In genomic region chr6:39203236-39203635, GRCm38 (mm10) we compare ENCODE assay signal across 14 mouse cellular contexts. TPM values are rescaled to one million over a fixed set of nuclear protein-coding genes. Genes with fewer than 3 reads are reported as not detected.
DNase-seq lines count a peak whose midpoint lies in the region; ATAC-seq lines count a peak whose summit lies in the region.
"Had no signal": no experiment of that assay in that cellular context is flagged by ENCODE, and none has a peak within 500 bp of the region (broad histone marks: within the 10 kb centered on the region; RNA-seq: fewer than 3 reads in every experiment).

No protein-coding gene starts in this region.

- H3K4me3 ChIP-seq in heart, embryonic 10.5 days, result no peak overlapping the region
- H3K4me3 ChIP-seq in liver, embryonic 13.5 days (replicated peaks), result peak overlapping the region; percentile 100
- no peak overlapping the region for H3K4me3 ChIP-seq in stomach, embryonic 15.5 days (replicated peaks)
- H3K4me3 ChIP-seq: embryonic facial prominence, embryonic 13.5 days; limb, embryonic 15.5 days had no signal

- no peaks in the 10 kb centered on the region for H3K36me3 ChIP-seq in heart, embryonic 10.5 days
- H3K36me3 ChIP-seq in liver, embryonic 13.5 days, result no peaks in the 10 kb centered on the region
- no peaks in the 10 kb centered on the region for H3K36me3 ChIP-seq in stomach, embryonic 15.5 days
- H3K36me3 ChIP-seq: embryonic facial prominence, embryonic 13.5 days; G1E; limb, embryonic 15.5 days had no signal

- peak; percentile 93 for ATAC-seq in liver, embryonic 13.5 days (ENCODE audit: low read depth)
- ATAC-seq in stomach, embryonic 15.5 days (ENCODE audit: insufficient read depth, low FRiP score, low read depth), result peak; percentile 69

- 60% methylated on average over 4 of the region's 4 CpGs for WGBS in heart, embryonic 10.5 days
- 35% methylated on average over 4 of the region's 4 CpGs for WGBS in liver, embryonic 13.5 days (ENCODE audit: insufficient replicate concordance)
- WGBS in stomach, embryonic 15.5 days, result 80% methylated on average over 4 of the region's 4 CpGs

- H3K27ac ChIP-seq in heart, embryonic 10.5 days, result 0 out of 2 replicates have a peak overlapping the region, but pooled peaks have one; percentile 47
- H3K27ac ChIP-seq in liver, embryonic 13.5 days, result peak overlapping the region; percentile 99
- H3K27ac ChIP-seq in stomach, embryonic 15.5 days, result no peak overlapping the region
- H3K27ac ChIP-seq: embryonic facial prominence, embryonic 13.5 days; limb, embryonic 15.5 days; midbrain, embryonic 10.5 days had no signal

- H3K27me3 ChIP-seq in heart, embryonic 10.5 days (ENCODE audit: insufficient read depth, poor library complexity, severe bottlenecking), result no peaks in the 10 kb centered on the region
- H3K27me3 ChIP-seq in liver, embryonic 13.5 days, result no peaks in the 10 kb centered on the region
- no peaks in the 10 kb centered on the region for H3K27me3 ChIP-seq in stomach, embryonic 15.5 days (replicated peaks)
- H3K27me3 ChIP-seq: embryonic facial prominence, embryonic 13.5 days; limb, embryonic 15.5 days had no signal

- DNase-seq in heart, embryonic 10.5 days (ENCODE audit: low spot score), result peak; percentile 89
- no peak for DNase-seq in heart, postnatal 10 days
- peak; percentile 73 for DNase-seq in spleen, adult 12 weeks (ENCODE audit: low spot score)
- DNase-seq in spleen, adult 18-20 months, result no peak
- peak; percentile 87 for DNase-seq in liver, embryonic 13.5 days
- no peak for DNase-seq in cerebellum, postnatal 36 days
- no peak for DNase-seq in heart, adult 18-20 months
- DNase-seq: cerebellum, adult 9-10 months; kidney, adult 18-20 months had no signal

- no peaks in the 10 kb centered on the region for H3K9me3 ChIP-seq in heart, embryonic 10.5 days
- no peaks in the 10 kb centered on the region for H3K9me3 ChIP-seq in liver, embryonic 13.5 days (replicated peaks)
- no peaks in the 10 kb centered on the region for H3K9me3 ChIP-seq in stomach, embryonic 15.5 days
- H3K9me3 ChIP-seq: embryonic facial prominence, embryonic 13.5 days; G1E; limb, embryonic 15.5 days; midbrain, embryonic 10.5 days had no signal

- intact Hi-C loops in heart, postnatal 10 days (cut with DNase I), result loop anchor here (10.0 kb wide), 1 partner anchor 582 kb away; no protein-coding TSS in a partner anchor

- peaks cover 5% of the 10 kb centered on the region for H3K4me1 ChIP-seq in heart, embryonic 10.5 days
- peaks cover 51% of the 10 kb centered on the region for H3K4me1 ChIP-seq in liver, embryonic 13.5 days (replicated peaks)
- H3K4me1 ChIP-seq in stomach, embryonic 15.5 days, result no peaks in the 10 kb centered on the region

- H3K4me2 ChIP-seq in liver, embryonic 13.5 days, result peak overlapping the region; percentile 93
- no peak overlapping the region for H3K4me2 ChIP-seq in stomach, embryonic 15.5 days
- H3K4me2 ChIP-seq: embryonic facial prominence, embryonic 13.5 days; limb, embryonic 15.5 days had no signal

- H3K9ac ChIP-seq in liver, embryonic 13.5 days, result peak overlapping the region; percentile 100
- no peak overlapping the region for H3K9ac ChIP-seq in stomach, embryonic 15.5 days
- H3K9ac ChIP-seq: embryonic facial prominence, embryonic 13.5 days; limb, embryonic 15.5 days had no signal

RNA-seq across cellular contexts. Expression of gene Kdm7a, which starts 3.4 kb away (rescaled TPM):
- polyA plus RNA-seq in heart, embryonic 10.5 days (2016; fragmentation: Nextera tagmentation; extraction: Ambion mirVana), result 4.9 and 5.7 TPM in 2 replicates
- total RNA-seq in heart, postnatal 10 days (2021), result 10 to 100 TPM; 17.6 to 21.0 TPM
- 9.1 and 11.6 TPM in 2 replicates for polyA plus RNA-seq in liver, embryonic 13.5 days (2015; fragmentation: Nextera tagmentation; extraction: Ambion mirVana)
- polyA plus RNA-seq in stomach, embryonic 15.5 days (2015; fragmentation: Nextera tagmentation; extraction: Ambion mirVana), result 5.9 and 6.2 TPM in 2 replicates
- 10 to 100 TPM; 18.7 to 18.8 TPM for total RNA-seq in heart, adult 18-20 months (2021)

Comparison
In these comparisons a context has a peak if more than half of its experiments do, and no peak if none do; other contexts are left out.
1. DNase-seq: peak in heart, embryonic 10.5 days (single experiment), spleen, adult 12 weeks (single experiment) and liver, embryonic 13.5 days (single experiment); none in heart, postnatal 10 days (0 of 2), spleen, adult 18-20 months (0 of 2), cerebellum, postnatal 36 days (0 of 2) and heart, adult 18-20 months (0 of 2).